In genomic region chr10:60304854-60305628, GRCm38 (mm10) we compare ENCODE assay signal across 8 mouse cellular contexts. TPM values are rescaled to one million over a fixed set of nuclear protein-coding genes. Genes with fewer than 3 reads are reported as not detected.
DNase-seq lines count a peak whose midpoint lies in the region; ATAC-seq and TF ChIP-seq lines count a peak whose summit lies in the region.

No protein-coding gene starts in this region.

- H3K9me3 ChIP-seq in intestine, embryonic 16.5 days (ENCODE audit: control insufficient read depth, low read length): no peaks in the 10 kb centered on the region

- H3K9ac ChIP-seq in intestine, embryonic 16.5 days (ENCODE audit: low read depth, low read length): 0 out of 2 replicates have a peak overlapping the region, but pooled peaks have one; percentile 14

- peak; percentile 76 for ATAC-seq in intestine, embryonic 16.5 days

- no peaks in the 10 kb centered on the region for H3K79me2 ChIP-seq in myocyte (ENCODE audit: control insufficient read depth, insufficient read depth)

- H3K27ac ChIP-seq in intestine, embryonic 16.5 days (ENCODE audit: low read length): no peak overlapping the region

- TF ChIP-seq POLR2A in myocyte (IDR thresholded peaks at IDR 0.05; ENCODE audit: insufficient read length, low read depth): no peak

- H3K36me3 ChIP-seq in intestine, embryonic 16.5 days (ENCODE audit: control insufficient read depth, insufficient read depth, low read length): peaks cover 13% of the 10 kb centered on the region; the same call in 1 of the 2 replicates
- H3K36me3 ChIP-seq in myocyte (ENCODE audit: control insufficient read depth, insufficient read depth): peaks cover 16% of the 10 kb centered on the region

- DNase-seq in 416B (ENCODE audit: low read depth) (peak; percentile 83), liver (peak; percentile 72)
- DNase-seq in adrenal gland, adult 2 months: peak; percentile 67
- DNase-seq in embryo, embryonic 11 days: peak; percentile 85
- DNase-seq in gastrocnemius, postnatal 4 days (ENCODE audit: low spot score in 2 of 2): peak; percentile 54 to 74
- DNase-seq in spleen, postnatal 4 days (ENCODE audit: low spot score in 2 of 2): peak; percentile 72 to 86

- WGBS in intestine, embryonic 16.5 days: 59% methylated on average over 15 of the region's 15 CpGs

- no peak overlapping the region for H3K4me2 ChIP-seq in intestine, embryonic 16.5 days (ENCODE audit: low read depth, low read length)
- H3K4me2 ChIP-seq in myocyte (ENCODE audit: low read depth): no peak overlapping the region

- no peak overlapping the region for H3K4me3 ChIP-seq in intestine, embryonic 16.5 days (ENCODE audit: low read length)
- H3K4me3 ChIP-seq in myocyte: no peak overlapping the region

- H3K27me3 ChIP-seq in intestine, embryonic 16.5 days (replicated peaks; ENCODE audit: control insufficient read depth, insufficient read depth, low read length): no peaks in the 10 kb centered on the region
- no peaks in the 10 kb centered on the region for H3K27me3 ChIP-seq in myocyte (ENCODE audit: control insufficient read depth, insufficient read depth, insufficient read length)

- H3K4me1 ChIP-seq in intestine, embryonic 16.5 days (ENCODE audit: control insufficient read depth, insufficient read depth, low read length): no peaks in the 10 kb centered on the region

- no peak overlapping the region for H3ac ChIP-seq in myocyte (ENCODE audit: control insufficient read depth, insufficient read length)

TF ChIP-seq in myocyte, 11 proteins besides CTCF, POLR2A, EP300 and RAD21:
- TF ChIP-seq POLR2AphosphoS2 (IDR thresholded peaks at IDR 0.05; ENCODE audit: insufficient read length, low read depth) (peak; percentile 60), E2F4 (IDR thresholded peaks at IDR 0.05; ENCODE audit: insufficient read depth) (no peak), MYOG (IDR thresholded peaks at IDR 0.05; ENCODE audit: control insufficient read depth in 1 of 3, insufficient read depth in 1 of 3, insufficient read length in 2 of 3, low read depth in 2 of 3) (no peak), TCF12 (IDR thresholded peaks at IDR 0.05; ENCODE audit: insufficient read depth, poor library complexity, severe bottlenecking) (no peak), MAX (IDR thresholded peaks at IDR 0.05; ENCODE audit: low read depth) (no peak), TCF3 (IDR thresholded peaks at IDR 0.05; ENCODE audit: insufficient read length, low read depth) (no peak)

RNA-seq across cellular contexts. Expression of gene Psap, which starts 27.6 kb away (rescaled TPM):
- 1,000 to 10,000 TPM; 1,081 to 1,299 TPM for total RNA-seq in adrenal gland, adult 2 months (2021)
- polyA plus RNA-seq in adrenal gland, adult 2 months (2012; rRNA removed): 1,236 and 1,342 TPM in 2 replicates
- 100 to 1,000 TPM; 457 to 468 TPM for total RNA-seq in gastrocnemius, postnatal 4 days (2021)
- 178 and 187 TPM in 2 replicates for polyA plus RNA-seq in intestine, embryonic 16.5 days (2015; fragmentation: Nextera tagmentation; extraction: Ambion mirVana)
- polyA plus RNA-seq in myocyte (2012; fragmentation: generic; extraction: Trizol): 729 TPM

RNA-seq across cellular contexts. Expression of gene Vsir, which starts 41.6 kb away (rescaled TPM):
- 10 to 100 TPM; 19.2 to 20.2 TPM for total RNA-seq in adrenal gland, adult 2 months (2021)
- 25.1 and 27.7 TPM in 2 replicates for polyA plus RNA-seq in adrenal gland, adult 2 months (2012; rRNA removed)
- total RNA-seq in gastrocnemius, postnatal 4 days (2021): 10 to 100 TPM; 16.9 to 17.9 TPM
- 10.3 and 11.2 TPM in 2 replicates for polyA plus RNA-seq in intestine, embryonic 16.5 days (2015; fragmentation: Nextera tagmentation; extraction: Ambion mirVana)
- 5.3 TPM for polyA plus RNA-seq in myocyte (2012; fragmentation: generic; extraction: Trizol)
